Mouse (Mus musculus) CH12.LX (cell line): ENCODE results near the gene 1500009L16Rik. TPM values are rescaled to one million over a fixed set of nuclear protein-coding genes. Genes with fewer than 3 reads are reported as not detected.

ENCODE experiments used
- DNase-seq: peaks from one replicate; pipeline ENCODE4 v3.0.0-alpha.2; 2013; ENCODE audit errors: extremely low read depth
- H3K27ac ChIP-seq: 2 replicates; pipeline ENCODE4 v1.5.1; 2012; ENCODE audit warnings: low read depth, mild to moderate bottlenecking, control low read depth, moderate library complexity; ENCODE audit not compliant: insufficient read depth
- H3K27me3 ChIP-seq: replicated peaks from 2 replicates; pipeline ENCODE3; 2012; ENCODE audit warnings: inconsistent platforms
- H3K36me3 ChIP-seq, 2 experiments: replicated peaks in 1 of 2; 2 replicates each; pipeline versions ENCODE3 to v1.6.1; 2012; ENCODE audit warnings: inconsistent platforms in 1 of 2, low read length in 1 of 2, mild to moderate bottlenecking in 1 of 2, mixed read lengths in 1 of 2, moderate library complexity in 1 of 2; ENCODE audit not compliant: control insufficient read depth in 1 of 2, insufficient read depth in 1 of 2
- H3K4me1 ChIP-seq, 2 experiments: 2 replicates each; pipeline ENCODE4 v1.6.1; 2012; ENCODE audit warnings: inconsistent platforms in 1 of 2, moderate library complexity in 1 of 2; ENCODE audit not compliant: insufficient read depth in 2 of 2, control insufficient read depth in 1 of 2
- H3K4me2 ChIP-seq: 2 replicates; pipeline ENCODE4 v1.6.1; 2012; ENCODE audit warnings: low read depth, mild to moderate bottlenecking, control low read depth; ENCODE audit not compliant: poor library complexity, insufficient read depth, severe bottlenecking
- H3K4me3 ChIP-seq, 3 experiments: fragments of 150-350 bp in 1 of 3; sonication (generic) in 1 of 3; replicated peaks in 1 of 3; 2 replicates each; pipeline versions ENCODE3 to v1.5.1; 2011 to 2012; ENCODE audit warnings: low read depth in 2 of 3, low read length in 2 of 3, mild to moderate bottlenecking in 2 of 3, moderate library complexity in 2 of 3, control low read depth in 1 of 3, improper control_type of control experiment in 1 of 3, inconsistent platforms in 1 of 3, mixed read lengths in 1 of 3; ENCODE audit not compliant: poor library complexity in 1 of 3
- H3K79me2 ChIP-seq: replicated peaks from 2 replicates; pipeline ENCODE4 v1.6.1; 2012; ENCODE audit warnings: mild to moderate bottlenecking, moderate library complexity; ENCODE audit not compliant: control insufficient read depth, poor library complexity, insufficient read depth, severe bottlenecking; ENCODE audit errors: extremely low read depth
- H3K9ac ChIP-seq: 2 replicates; pipeline ENCODE4 v1.6.1; 2012; ENCODE audit warnings: low read depth, mild to moderate bottlenecking, control low read depth, moderate library complexity; ENCODE audit not compliant: insufficient read depth
- H3K9me3 ChIP-seq: replicated peaks from 2 replicates; pipeline ENCODE3; 2012; ENCODE audit warnings: low read length, inconsistent platforms, mixed read lengths
- BHLHE40 ChIP-seq: IDR thresholded peaks from 2 replicates; pipeline ENCODE4 v1.6.1; 2011; ENCODE audit warnings: mild to moderate bottlenecking, low read depth, low read length, improper control_type of control experiment
- CHD2 ChIP-seq: IDR thresholded peaks from 2 replicates; pipeline ENCODE4 v1.6.1; 2011; ENCODE audit warnings: low read length, improper control_type of control experiment
- GABPA ChIP-seq: IDR thresholded peaks from 2 replicates; pipeline ENCODE4 v1.6.1; 2012; ENCODE audit warnings: low read depth, low read length, improper control_type of control experiment, inconsistent platforms; ENCODE audit not compliant: insufficient replicate concordance
- JUND ChIP-seq: conservative IDR thresholded peaks from 2 replicates; pipeline ENCODE4 v1.6.1; 2011; ENCODE audit warnings: low read depth, low read length, improper control_type of control experiment
- KAT2A ChIP-seq: IDR thresholded peaks from 2 replicates; pipeline ENCODE4 v1.6.1; 2012; ENCODE audit warnings: low read length, improper control_type of control experiment, inconsistent platforms; ENCODE audit not compliant: insufficient replicate concordance
- MAX ChIP-seq: IDR thresholded peaks from 2 replicates; pipeline ENCODE4 v1.6.1; 2011; ENCODE audit warnings: low read length, improper control_type of control experiment
- MAZ ChIP-seq: IDR thresholded peaks from 2 replicates; pipeline ENCODE4 v1.6.1; 2012; ENCODE audit warnings: low read depth, mild to moderate bottlenecking, inconsistent platforms, low read length, improper control_type of control experiment, moderate library complexity
- MXI1 ChIP-seq: IDR thresholded peaks from 2 replicates; pipeline ENCODE4 v1.6.1; 2011; ENCODE audit warnings: mild to moderate bottlenecking, low read depth, low read length, improper control_type of control experiment
- NELFE ChIP-seq: IDR thresholded peaks from 2 replicates; pipeline ENCODE4 v1.6.1; 2011; ENCODE audit warnings: low read depth, low read length, improper control_type of control experiment
- PAX5 ChIP-seq: IDR thresholded peaks from 2 replicates; pipeline ENCODE4 v1.6.1; 2012; ENCODE audit warnings: low read length, inconsistent platforms, mixed read lengths
- POLR2AphosphoS2 ChIP-seq: IDR thresholded peaks from 2 replicates; pipeline ENCODE4 v1.6.1; 2011; ENCODE audit warnings: low read depth, low read length, improper control_type of control experiment
- SIN3A ChIP-seq: IDR thresholded peaks from 2 replicates; pipeline ENCODE4 v1.6.1; 2012; ENCODE audit warnings: low read length, improper control_type of control experiment, inconsistent platforms
- TCF12 ChIP-seq: IDR thresholded peaks from 2 replicates; pipeline ENCODE4 v1.6.1; 2014; ENCODE audit warnings: low read depth, mild to moderate bottlenecking, inconsistent platforms, low read length, improper control_type of control experiment
- ZC3H11A ChIP-seq: IDR thresholded peaks from 2 replicates; pipeline ENCODE4 v1.6.1; 2012; ENCODE audit warnings: low read depth, mild to moderate bottlenecking, inconsistent platforms, low read length, improper control_type of control experiment
- dilution Hi-C: fragments of 300-500 bp; cut with MboI; formaldehyde crosslinking; loops from 2 replicates; pipeline ENCODE4 v1.14.3; 2020; ENCODE audit warnings: low sequenced_read_pairs; ENCODE audit not compliant: extremely low pct_unique_long_range_greater_than_20kb, extremely low pct_ligation_motif_present
- in situ Hi-C: fragments of 300-500 bp; cut with MboI; formaldehyde crosslinking; loops from 3 replicates; pipeline ENCODE4 v1.14.3; 2019; ENCODE audit warnings: low sequenced_read_pairs, low pct_ligation_motif_present, low pct_unique_long_range_greater_than_20kb, mixed read lengths
- polyA plus RNA-seq: library from polyadenylated mRNA; unstranded; fragments of >175 nt; gene quantifications from 2 replicates; pipeline ENCODE4 v1.2.1, GENCODE M21; 2012; ENCODE audit warnings: low read depth; ENCODE audit not compliant: insufficient read length
- total RNA-seq, 2 experiments: library from RNA; depleted of rRNA; stranded (reverse); fragments of 300-350 nt in 1 of 2; fragments of >200 nt in 1 of 2; gene quantifications; 2 replicates each; pipeline ENCODE4 v1.2.3; 2012 to 2014

1500009L16Rik gene
- total and polyA plus RNA-seq, 3 experiments = 0.34 to 1.2 (median 0.89) TPM

DNA sequence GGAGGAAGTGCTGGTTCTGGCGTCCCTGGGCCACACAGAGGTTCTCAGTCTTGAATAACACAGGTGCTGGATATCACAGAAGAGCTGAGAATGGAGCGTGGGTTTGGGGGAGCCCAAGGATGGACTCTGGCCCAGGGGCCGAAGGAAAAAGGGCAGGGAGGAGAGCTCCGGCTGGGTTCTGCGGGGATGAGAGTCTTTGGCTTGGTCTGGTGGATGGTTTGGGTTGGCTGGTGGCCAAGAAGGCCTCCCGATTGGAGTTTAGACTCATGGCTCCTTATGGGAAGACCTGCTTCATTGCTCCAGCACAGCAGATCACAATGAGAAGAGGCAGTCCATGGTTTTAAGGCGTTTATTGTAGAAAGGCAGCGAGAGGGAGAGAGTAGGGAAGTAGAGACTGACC lies 84.6 kb downstream of the 1500009L16Rik start:
- Histone ChIP-seq H3K79me2 (no peaks in the 10 kb centered on the region), H3K9ac (no peak overlapping the region), H3K27me3 (no peaks in the 10 kb centered on the region), H3K4me3 (no peak overlapping the region), H3K4me1 (no peaks in the 10 kb centered on the region), H3K9me3 (no peaks in the 10 kb centered on the region), H3K27ac (no peak overlapping the region), H3K4me2 (no peak overlapping the region), H3K36me3 (no peaks in the 10 kb centered on the region)
- in situ Hi-C loops (no loop called here), dilution Hi-C loops (no loop called here)
- DNase-seq = no peak
- TF ChIP-seq PAX5 = no peak
- TF ChIP-seq CHD2 = no peak
- no peak for TF ChIP-seq MAZ
- no peak for TF ChIP-seq JUND
- TF ChIP-seq SIN3A = no peak
- no peak for TF ChIP-seq MAX
- TF ChIP-seq TCF12 = no peak
- TF ChIP-seq ZC3H11A = no peak
- no peak for TF ChIP-seq GABPA
- no peak for TF ChIP-seq NELFE
- TF ChIP-seq BHLHE40 = no peak
- TF ChIP-seq KAT2A = no peak
- TF ChIP-seq POLR2AphosphoS2 = no peak
- no peak for TF ChIP-seq MXI1
- TF ChIP-seq, all 38 proteins: peak for 0

Other genes with a start within 250 kb of the 1500009L16Rik start
- gene Aldh1l2, start 188.7 kb upstream of the 1500009L16Rik start, total RNA-seq (2012; rRNA removed) = 0.17 and 0.34 TPM in 2 replicates
- gene Aldh1l2, start 188.7 kb upstream of the 1500009L16Rik start, total RNA-seq (2014; rRNA removed) = not detected in 2 replicates
- gene Aldh1l2, start 188.7 kb upstream of the 1500009L16Rik start, polyA plus RNA-seq = 0.59 and 0.80 TPM in 2 replicates
- gene Washc4, start 179.1 kb upstream of the 1500009L16Rik start, total RNA-seq (2012; rRNA removed) = 15.9 and 16.3 TPM in 2 replicates
- 31.8 and 36.4 TPM in 2 replicates for gene Washc4, start 179.1 kb upstream of the 1500009L16Rik start, total RNA-seq (2014; rRNA removed)
- gene Washc4, start 179.1 kb upstream of the 1500009L16Rik start, polyA plus RNA-seq = 19.3 and 22.0 TPM in 2 replicates
- 10.2 and 11.9 TPM in 2 replicates for gene Appl2, start 74.1 kb upstream of the 1500009L16Rik start, total RNA-seq (2012; rRNA removed)
- gene Appl2, start 74.1 kb upstream of the 1500009L16Rik start, total RNA-seq (2014; rRNA removed) = 14.9 and 15.8 TPM in 2 replicates
- gene Appl2, start 74.1 kb upstream of the 1500009L16Rik start, polyA plus RNA-seq = 11.8 and 13.5 TPM in 2 replicates